Mouse (Mus musculus): Measurements from ENCODE around the gene Lmo1.
"Not testable (repeated sequence)": the region's sequence is repeated elsewhere in the genome, so short reads cannot be mapped to it uniquely, and the experiment has no call there.

The Lmo1 gene

GRCm38 (mm10) chr7:109174337-109174948, 564 bp downstream of the Lmo1 start:
- DNase-seq (ENCODE audit: low read depth), result no peak

- DNase-seq (ENCODE audit: low read depth), result no peak
Measured at GRCm38 (mm10) chr7:109171874-109172273, 3.1 kb downstream of the Lmo1 start.

GRCm38 (mm10) chr7:109170441-109170820, 4.6 kb downstream of the Lmo1 start:
- peak; percentile 31 for DNase-seq (ENCODE audit: low read depth)

- DNase-seq (ENCODE audit: low read depth), result no peak
Measured at GRCm38 (mm10) chr7:109169505-109170440, 5.2 kb downstream of the Lmo1 start.

GRCm38 (mm10) chr7:109168716-109169115, 6.3 kb downstream of the Lmo1 start:
- DNase-seq (ENCODE audit: low read depth), result no peak

- DNase-seq (ENCODE audit: low read depth), result no peak
Measured at GRCm38 (mm10) chr7:109165931-109166585, 8.9 kb downstream of the Lmo1 start.

GRCm38 (mm10) chr7:109154331-109154730, 20.7 kb downstream of the Lmo1 start:
- no peak for DNase-seq (ENCODE audit: low read depth)

GRCm38 (mm10) chr7:109153538-109153937, 21.5 kb downstream of the Lmo1 start:
- DNase-seq (ENCODE audit: low read depth), result no peak

GRCm38 (mm10) chr7:109151088-109151487, 23.9 kb downstream of the Lmo1 start:
- DNase-seq (ENCODE audit: low read depth), result no peak

- no peak for DNase-seq (ENCODE audit: low read depth)
Measured at GRCm38 (mm10) chr7:109145211-109145610, 29.8 kb downstream of the Lmo1 start.

- no peak for DNase-seq (ENCODE audit: low read depth)
Measured at GRCm38 (mm10) chr7:109144705-109145104, 30.3 kb downstream of the Lmo1 start.

- no peak for DNase-seq (ENCODE audit: low read depth)
Measured at GRCm38 (mm10) chr7:109142564-109142963, 32.4 kb downstream of the Lmo1 start.

- DNase-seq (ENCODE audit: low read depth), result no peak
Measured at GRCm38 (mm10) chr7:109141753-109142152, 33.3 kb downstream of the Lmo1 start.

GRCm38 (mm10) chr7:109141054-109141453, 34.0 kb downstream of the Lmo1 start:
- no peak for DNase-seq (ENCODE audit: low read depth)

- peak; percentile 66 for DNase-seq (ENCODE audit: low read depth)
Measured at GRCm38 (mm10) chr7:109139405-109139804, 35.6 kb downstream of the Lmo1 start.

- no peak for DNase-seq (ENCODE audit: low read depth)
Measured at GRCm38 (mm10) chr7:109137441-109137840, 37.6 kb downstream of the Lmo1 start.

GRCm38 (mm10) chr7:109131565-109131964, 43.4 kb downstream of the Lmo1 start:
- DNase-seq (ENCODE audit: low read depth), result no peak

GRCm38 (mm10) chr7:109129946-109130686, 44.9 kb downstream of the Lmo1 start:
- no peak for DNase-seq (ENCODE audit: low read depth)

- no peak for DNase-seq (ENCODE audit: low read depth)
Measured at GRCm38 (mm10) chr7:109129442-109129841, 45.6 kb downstream of the Lmo1 start.

- no peak for DNase-seq (ENCODE audit: low read depth)
Measured at GRCm38 (mm10) chr7:109115929-109116328, 59.1 kb downstream of the Lmo1 start.

- not testable (repeated sequence) for DNase-seq (ENCODE audit: low read depth)
Measured at GRCm38 (mm10) chr7:109115488-109115887, 59.5 kb downstream of the Lmo1 start.

- no peak for DNase-seq (ENCODE audit: low read depth)
Measured at GRCm38 (mm10) chr7:109114950-109115349, 60.1 kb downstream of the Lmo1 start.

Data from induced T-regulatory cell, adult 2 months (primary cell).